Mouse (Mus musculus) lung, postnatal 0 days (tissue): ENCODE results near the gene Trdmt1.
"Not testable (repeated sequence)": the region's sequence is repeated elsewhere in the genome, so short reads cannot be mapped to it uniquely, and the experiment has no call there.

Experiments
- CTCF ChIP-seq: IDR thresholded peaks from 2 replicates; pipeline ENCODE4 v1.5.1; 2016; ENCODE audit warnings: antibody characterized with exemption, mild to moderate bottlenecking
- EP300 ChIP-seq: IDR thresholded peaks from 2 replicates; pipeline ENCODE4 v1.6.1; 2016; ENCODE audit warnings: antibody characterized with exemption, mild to moderate bottlenecking, control low read depth

GRCm38 (mm10) chr2:13583746-13584145, 39.3 kb upstream of the Trdmt1 start:
- not testable (repeated sequence) for TF ChIP-seq CTCF, EP300
